Mouse (Mus musculus): Measurements from ENCODE around the gene Mms22l. TPM values are rescaled to one million over a fixed set of nuclear protein-coding genes. Genes with fewer than 3 reads are reported as not detected.
A peak's percentile ranks its signal among the peaks of the same experiment; 100 is the strongest.

The Mms22l gene
- polyA plus RNA-seq, 1 experiment from 2014 or later = 25.4 TPM

DNA sequence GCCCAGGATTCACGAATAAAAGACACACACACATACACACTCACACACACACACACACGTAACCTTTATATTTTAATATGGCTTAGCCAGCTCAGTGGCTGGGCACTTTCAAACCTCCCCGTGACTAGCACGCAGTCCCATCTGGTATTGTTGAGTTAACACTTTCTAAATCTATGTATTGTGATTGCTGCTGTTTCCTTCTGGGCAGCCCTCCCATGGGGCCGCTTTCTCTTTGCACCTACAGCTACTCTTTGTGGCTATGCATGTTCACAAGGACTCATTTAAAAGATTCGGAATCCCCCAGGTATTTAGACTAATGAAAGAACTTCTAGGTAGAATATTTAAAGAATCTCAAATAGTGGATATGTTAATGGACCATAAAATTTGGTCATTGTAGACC lies 105.5 kb downstream of the Mms22l start:
- ATAC-seq (ENCODE audit: low read depth) = no peak
- H3K4me1 ChIP-seq (replicated peaks; ENCODE audit: control insufficient read depth, insufficient read depth, low read length) = no peaks in the 10 kb centered on the region
- no peak overlapping the region for H3K4me3 ChIP-seq (ENCODE audit: low read length)
- H3K36me3 ChIP-seq (ENCODE audit: control insufficient read depth, insufficient read depth, low read length) = peaks cover 21% of the 10 kb centered on the region; the same call in 1 of the 2 replicates
- H3K9ac ChIP-seq (ENCODE audit: low read length) = no peak overlapping the region
- no peak overlapping the region for H3K27ac ChIP-seq (ENCODE audit: low read length)
- no peaks in the 10 kb centered on the region for H3K27me3 ChIP-seq (ENCODE audit: control insufficient read depth, insufficient read depth, low read depth, low read length)
- H3K9me3 ChIP-seq (ENCODE audit: control insufficient read depth, low read length) = no peaks in the 10 kb centered on the region
- WGBS = 93% methylated on average over 6 of the region's 6 CpGs
- no peak overlapping the region for H3K4me2 ChIP-seq (ENCODE audit: low read depth, low read length)

DNA sequence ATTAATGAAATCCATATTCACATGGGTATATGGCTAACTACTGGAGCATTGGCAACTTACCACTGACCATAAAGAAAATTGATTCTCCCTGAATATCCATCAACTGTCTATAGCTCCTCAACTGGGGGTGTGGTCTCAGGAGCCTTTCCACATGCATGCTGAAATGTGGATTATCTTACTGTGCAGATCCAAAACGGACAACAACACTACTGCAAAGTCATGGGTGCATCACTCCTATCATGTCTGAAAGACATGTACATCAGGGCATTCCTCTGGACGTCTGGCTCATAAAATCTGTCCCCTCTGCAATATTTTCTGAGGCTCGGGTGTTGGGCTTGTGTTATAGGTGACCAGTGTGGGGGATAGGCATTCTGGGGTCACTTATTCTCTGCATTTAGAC lies 112.8 kb downstream of the Mms22l start:
- Histone ChIP-seq H3K27me3 (ENCODE audit: control insufficient read depth, insufficient read depth, low read depth, low read length) (no peaks in the 10 kb centered on the region), H3K4me2 (ENCODE audit: low read depth, low read length) (no peak overlapping the region), H3K36me3 (ENCODE audit: control insufficient read depth, insufficient read depth, low read length) (0 out of 2 replicates have a peak, but pooled peaks cover 6% of the 10 kb centered on the region), H3K9me3 (ENCODE audit: control insufficient read depth, low read length) (no peaks in the 10 kb centered on the region), H3K27ac (ENCODE audit: low read length) (no peak overlapping the region), H3K9ac (ENCODE audit: low read length) (no peak overlapping the region), H3K4me3 (ENCODE audit: low read length) (no peak overlapping the region), H3K4me1 (replicated peaks; ENCODE audit: control insufficient read depth, insufficient read depth, low read length) (no peaks in the 10 kb centered on the region)
- ATAC-seq (ENCODE audit: low read depth) = no peak
- 76% methylated on average over 3 of the region's 3 CpGs for WGBS

GRCm38 (mm10) chr4:24609564-24609963 lies 113.3 kb downstream of the Mms22l start:
- H3K4me2 ChIP-seq (ENCODE audit: low read depth, low read length) = no peak overlapping the region
- H3K27ac ChIP-seq (ENCODE audit: low read length) = no peak overlapping the region
- WGBS = 99% methylated on average over 2 of the region's 2 CpGs
- H3K4me1 ChIP-seq (replicated peaks; ENCODE audit: control insufficient read depth, insufficient read depth, low read length) = no peaks in the 10 kb centered on the region
- H3K36me3 ChIP-seq (ENCODE audit: control insufficient read depth, insufficient read depth, low read length) = 0 out of 2 replicates have a peak, but pooled peaks cover 6% of the 10 kb centered on the region
- no peak overlapping the region for H3K9ac ChIP-seq (ENCODE audit: low read length)
- ATAC-seq (ENCODE audit: low read depth) = no peak
- H3K4me3 ChIP-seq (ENCODE audit: low read length) = no peak overlapping the region
- no peaks in the 10 kb centered on the region for H3K27me3 ChIP-seq (ENCODE audit: control insufficient read depth, insufficient read depth, low read depth, low read length)
- H3K9me3 ChIP-seq (ENCODE audit: control insufficient read depth, low read length) = no peaks in the 10 kb centered on the region

DNA sequence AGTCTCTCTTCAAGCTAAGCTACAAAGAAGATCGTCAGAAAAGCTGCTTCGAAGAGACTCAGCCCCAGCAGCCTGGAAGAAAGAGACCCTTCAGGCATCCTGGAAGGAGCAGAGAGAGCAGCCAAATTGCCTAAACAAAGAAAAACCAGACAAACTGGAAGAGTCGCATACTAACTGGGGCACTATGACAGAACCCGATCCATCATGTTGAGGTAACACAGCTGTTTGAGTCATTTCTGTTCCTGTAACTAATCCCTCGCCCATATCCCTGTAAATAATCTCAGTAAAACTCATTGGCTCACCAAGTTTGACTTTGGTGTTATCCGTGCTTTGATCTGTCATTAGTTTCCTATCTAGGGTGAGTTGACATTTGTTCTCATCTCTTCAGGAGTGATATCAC lies 123.8 kb downstream of the Mms22l start:
- Histone ChIP-seq H3K4me3 (ENCODE audit: low read length) (no peak overlapping the region), H3K9ac (ENCODE audit: low read length) (no peak overlapping the region), H3K27me3 (ENCODE audit: control insufficient read depth, insufficient read depth, low read depth, low read length) (no peaks in the 10 kb centered on the region), H3K4me2 (ENCODE audit: low read depth, low read length) (no peak overlapping the region), H3K9me3 (ENCODE audit: control insufficient read depth, low read length) (no peaks in the 10 kb centered on the region), H3K36me3 (ENCODE audit: control insufficient read depth, insufficient read depth, low read length) (no peaks in the 10 kb centered on the region), H3K27ac (ENCODE audit: low read length) (peak overlapping the region; percentile 74), H3K4me1 (replicated peaks; ENCODE audit: control insufficient read depth, insufficient read depth, low read length) (peaks cover 7% of the 10 kb centered on the region; the same call in 1 of the 2 replicates)
- ATAC-seq (ENCODE audit: low read depth) = peak; percentile 78
- 20% methylated on average over 6 of the region's 6 CpGs for WGBS

DNA sequence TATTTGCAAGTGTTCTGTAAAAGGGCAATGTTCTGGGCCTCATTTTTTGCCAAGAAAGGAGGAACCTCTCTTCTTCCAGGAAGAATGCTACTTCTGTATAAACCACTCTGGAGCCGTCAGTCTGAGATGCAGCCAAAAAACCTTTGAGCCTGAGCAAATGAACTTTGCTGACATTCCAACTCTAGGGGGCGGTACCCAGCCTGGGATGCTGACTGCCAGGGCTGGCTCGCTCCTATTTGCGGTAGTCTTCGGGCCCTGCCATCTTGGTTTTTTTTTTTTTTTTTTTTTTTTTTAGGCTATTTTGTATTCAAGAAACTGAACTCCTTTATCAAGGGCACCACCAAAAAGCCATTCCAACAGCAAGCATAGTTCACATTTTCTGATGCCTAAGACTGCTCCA lies 124.2 kb downstream of the Mms22l start:
- H3K4me1 ChIP-seq (replicated peaks; ENCODE audit: control insufficient read depth, insufficient read depth, low read length) = peaks cover 7% of the 10 kb centered on the region; the same call in 1 of the 2 replicates
- WGBS = 57% methylated on average over 5 of the region's 5 CpGs
- ATAC-seq (ENCODE audit: low read depth) = peak; percentile 67

GRCm38 (mm10) chr4:24621422-24622187 lies 125.4 kb downstream of the Mms22l start:
- no peak for ATAC-seq (ENCODE audit: low read depth)

More for the DNA sequence above, 124.2 kb downstream of the Mms22l start:
- Histone ChIP-seq H3K27ac (ENCODE audit: low read length) (no peak overlapping the region), H3K9me3 (ENCODE audit: control insufficient read depth, low read length) (no peaks in the 10 kb centered on the region), H3K36me3 (ENCODE audit: control insufficient read depth, insufficient read depth, low read length) (no peaks in the 10 kb centered on the region), H3K4me2 (ENCODE audit: low read depth, low read length) (no peak overlapping the region), H3K4me3 (ENCODE audit: low read length) (no peak overlapping the region), H3K9ac (ENCODE audit: low read length) (no peak overlapping the region), H3K27me3 (ENCODE audit: control insufficient read depth, insufficient read depth, low read depth, low read length) (no peaks in the 10 kb centered on the region)

DNA sequence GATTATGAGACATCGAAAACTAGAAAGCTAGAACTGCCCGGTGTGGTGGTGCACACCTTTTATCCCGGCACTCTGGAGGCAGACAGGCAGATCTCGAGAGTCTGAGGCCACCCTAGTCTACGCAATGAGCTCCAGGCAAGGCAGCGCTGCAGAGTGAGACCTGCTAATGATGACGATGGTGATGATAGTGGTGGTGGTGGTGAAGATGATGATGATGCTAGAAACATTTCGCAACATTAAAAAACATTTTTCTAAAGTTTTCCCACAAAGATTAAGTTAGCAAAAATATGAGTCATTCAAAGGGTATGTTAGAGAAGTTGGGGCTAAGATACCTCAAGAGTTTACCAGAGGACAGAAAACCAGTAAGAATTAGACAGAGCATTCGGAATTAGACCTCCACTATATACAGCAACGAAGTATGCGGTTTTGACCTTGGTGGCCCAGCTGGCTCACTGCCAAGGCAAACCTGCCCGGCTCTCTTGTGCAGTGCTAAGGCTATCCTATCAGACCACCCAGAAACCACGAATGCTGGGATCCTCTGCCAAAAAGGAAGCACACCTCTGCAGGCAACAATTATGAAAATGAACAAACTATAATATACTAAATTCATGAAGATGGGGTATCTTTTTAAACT lies 129.8 kb downstream of the Mms22l start:
- H3K4me2 ChIP-seq (ENCODE audit: low read depth, low read length) = no peak overlapping the region
- no peaks in the 10 kb centered on the region for H3K9me3 ChIP-seq (ENCODE audit: control insufficient read depth, low read length)
- no peak for ATAC-seq (ENCODE audit: low read depth)
- no peaks in the 10 kb centered on the region for H3K27me3 ChIP-seq (ENCODE audit: control insufficient read depth, insufficient read depth, low read depth, low read length)
- H3K4me3 ChIP-seq (ENCODE audit: low read length) = no peak overlapping the region
- peaks cover 18% of the 10 kb centered on the region for H3K4me1 ChIP-seq (replicated peaks; ENCODE audit: control insufficient read depth, insufficient read depth, low read length)
- WGBS = 54% methylated on average over 13 of the region's 13 CpGs
- H3K36me3 ChIP-seq (ENCODE audit: control insufficient read depth, insufficient read depth, low read length) = no peaks in the 10 kb centered on the region
- H3K27ac ChIP-seq (ENCODE audit: low read length) = no peak overlapping the region
- H3K9ac ChIP-seq (ENCODE audit: low read length) = no peak overlapping the region

More at GRCm38 (mm10) chr4:24621422-24622187, 125.4 kb downstream of the Mms22l start:
- Histone ChIP-seq H3K4me3 (ENCODE audit: low read length) (no peak overlapping the region), H3K4me2 (ENCODE audit: low read depth, low read length) (no peak overlapping the region), H3K36me3 (ENCODE audit: control insufficient read depth, insufficient read depth, low read length) (no peaks in the 10 kb centered on the region), H3K9ac (ENCODE audit: low read length) (no peak overlapping the region), H3K4me1 (replicated peaks; ENCODE audit: control insufficient read depth, insufficient read depth, low read length) (peaks cover 10% of the 10 kb centered on the region; the same call in 1 of the 2 replicates), H3K9me3 (ENCODE audit: control insufficient read depth, low read length) (no peaks in the 10 kb centered on the region), H3K27me3 (ENCODE audit: control insufficient read depth, insufficient read depth, low read depth, low read length) (no peaks in the 10 kb centered on the region), H3K27ac (ENCODE audit: low read length) (no peak overlapping the region)
- 61% methylated on average over 9 of the region's 9 CpGs for WGBS

DNA sequence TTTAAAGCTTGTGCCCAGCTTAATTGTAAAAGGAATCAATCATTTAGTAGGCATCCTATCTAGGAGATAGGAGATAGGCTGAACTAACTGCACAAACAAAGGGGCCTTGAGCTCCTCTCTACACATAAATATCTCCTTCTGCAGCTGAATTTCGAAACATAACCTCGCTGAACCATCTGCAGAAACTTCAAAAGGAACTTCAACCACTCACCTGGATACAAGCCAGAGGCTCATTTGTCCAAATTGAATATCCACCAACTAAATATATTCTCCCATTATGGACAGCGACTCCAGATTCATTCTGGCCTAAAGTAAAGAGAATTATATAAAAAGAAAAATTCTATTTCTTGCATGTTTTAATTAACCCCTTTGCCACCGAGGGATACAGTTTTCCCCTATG lies 130.4 kb downstream of the Mms22l start:
- H3K27ac ChIP-seq (ENCODE audit: low read length) = no peak overlapping the region
- peaks cover 21% of the 10 kb centered on the region for H3K4me1 ChIP-seq (replicated peaks; ENCODE audit: control insufficient read depth, insufficient read depth, low read length)
- no peak overlapping the region for H3K4me2 ChIP-seq (ENCODE audit: low read depth, low read length)
- no peak overlapping the region for H3K9ac ChIP-seq (ENCODE audit: low read length)
- WGBS = 52% methylated on average over 4 of the region's 4 CpGs
- no peaks in the 10 kb centered on the region for H3K9me3 ChIP-seq (ENCODE audit: control insufficient read depth, low read length)
- ATAC-seq (ENCODE audit: low read depth) = no peak
- H3K36me3 ChIP-seq (ENCODE audit: control insufficient read depth, insufficient read depth, low read length) = no peaks in the 10 kb centered on the region
- H3K4me3 ChIP-seq (ENCODE audit: low read length) = no peak overlapping the region
- no peaks in the 10 kb centered on the region for H3K27me3 ChIP-seq (ENCODE audit: control insufficient read depth, insufficient read depth, low read depth, low read length)

- no peak overlapping the region for H3K9ac ChIP-seq (ENCODE audit: low read length)
- ATAC-seq (ENCODE audit: low read depth) = peak; percentile 92
- no peaks in the 10 kb centered on the region for H3K9me3 ChIP-seq (ENCODE audit: control insufficient read depth, low read length)
- H3K36me3 ChIP-seq (ENCODE audit: control insufficient read depth, insufficient read depth, low read length) = no peaks in the 10 kb centered on the region
- peak overlapping the region; percentile 65 for H3K27ac ChIP-seq (ENCODE audit: low read length)
- no peaks in the 10 kb centered on the region for H3K27me3 ChIP-seq (ENCODE audit: control insufficient read depth, insufficient read depth, low read depth, low read length)
- H3K4me2 ChIP-seq (ENCODE audit: low read depth, low read length) = no peak overlapping the region
- WGBS = 48% methylated on average over 1 of the region's 1 CpGs
- H3K4me3 ChIP-seq (ENCODE audit: low read length) = no peak overlapping the region
- peaks cover 20% of the 10 kb centered on the region for H3K4me1 ChIP-seq (replicated peaks; ENCODE audit: control insufficient read depth, insufficient read depth, low read length)
These were observed 131.6 kb downstream of the Mms22l start for GRCm38 (mm10) chr4:24627871-24628270.
